Mouse (Mus musculus) stomach, embryonic 16.5 days (tissue): ENCODE results near the gene Cyp2f2. TPM values are rescaled to one million over a fixed set of nuclear protein-coding genes. Genes with fewer than 3 reads are reported as not detected.
A peak's percentile ranks its signal among the peaks of the same experiment; 100 is the strongest.

Experiments
- ATAC-seq: fragments of 200-750 bp; cut with Nextera tagmentation; 2 replicates; pipeline ENCODE4 v1.8.0; 2017; ENCODE audit warnings: moderate number of reproducible peaks, moderate TSS enrichment; ENCODE audit not compliant: insufficient read depth, low FRiP score
- H3K27ac ChIP-seq: fragments of 300-500 bp; sonication (generic); 2 replicates; pipeline ENCODE4 v1.5.1; 2014; ENCODE audit warnings: low read length
- H3K27me3 ChIP-seq: fragments of 300-500 bp; sonication (generic); 2 replicates; pipeline ENCODE4 v1.6.1; 2014; ENCODE audit warnings: low read length, control low read depth, mixed read lengths; ENCODE audit not compliant: control insufficient read depth, insufficient read depth
- H3K36me3 ChIP-seq: fragments of 300-500 bp; sonication (generic); 2 replicates; pipeline ENCODE4 v1.6.1; 2014; ENCODE audit warnings: low read length; ENCODE audit not compliant: control insufficient read depth, insufficient read depth
- H3K4me1 ChIP-seq: fragments of 300-500 bp; sonication (generic); 2 replicates; pipeline ENCODE4 v1.6.1; 2014; ENCODE audit warnings: low read length, control low read depth, mixed read lengths; ENCODE audit not compliant: control insufficient read depth, insufficient read depth
- H3K4me2 ChIP-seq: fragments of 300-500 bp; sonication (generic); 2 replicates; pipeline ENCODE4 v1.6.1; 2014; ENCODE audit warnings: low read depth, low read length, mixed read lengths
- H3K4me3 ChIP-seq: fragments of 300-500 bp; sonication (generic); replicated peaks from 2 replicates; pipeline ENCODE4 v1.5.1; 2014; ENCODE audit warnings: mild to moderate bottlenecking, low read length
- H3K9ac ChIP-seq: fragments of 300-500 bp; sonication (generic); 2 replicates; pipeline ENCODE4 v1.6.1; 2014; ENCODE audit warnings: low read length
- H3K9me3 ChIP-seq: fragments of 300-500 bp; sonication (generic); replicated peaks from 2 replicates; pipeline ENCODE4 v1.6.1; 2016; ENCODE audit warnings: low read length, control low read depth; ENCODE audit not compliant: control insufficient read depth
- WGBS: fragments of 180-500 bp; shearing (Covaris S2); extraction: QIAGEN DNeasy Blood & Tissue Kit; methylation state at CpG from one replicate; pipeline ENCODE4 v1.1.7; 2014; 5-methylcytosine and 5-hydroxymethylcytosine counted together
- polyA plus RNA-seq: library from polyadenylated mRNA; unstranded; fragments of >200 nt; fragmentation: Nextera tagmentation; extraction: Ambion mirVana; gene quantifications from 2 replicates; pipeline ENCODE4 v1.2.1, GENCODE M21; 2015

The Cyp2f2 gene
- polyA plus RNA-seq, 1 experiment from 2014 or later, result 137 TPM

GRCm38 (mm10) chr7:27132588-27132987, 12.9 kb downstream of the Cyp2f2 start:
- Histone ChIP-seq H3K9me3 (no peaks in the 10 kb centered on the region), H3K9ac (peak overlapping the region; percentile 41; the same call in 1 of the 2 replicates), H3K27me3 (no peaks in the 10 kb centered on the region), H3K4me3 (no peak overlapping the region), H3K4me2 (no peak overlapping the region), H3K36me3 (no peaks in the 10 kb centered on the region), H3K4me1 (peaks cover 4% of the 10 kb centered on the region; the same call in 1 of the 2 replicates), H3K27ac (no peak overlapping the region)
- 12% methylated on average over 10 of the region's 10 CpGs for WGBS
- no peak for ATAC-seq

- H3K4me2 ChIP-seq, result no peak overlapping the region
- H3K9ac ChIP-seq, result peak overlapping the region; percentile 41; the same call in 1 of the 2 replicates
- no peaks in the 10 kb centered on the region for H3K27me3 ChIP-seq
- 40% methylated on average over 12 of the region's 12 CpGs for WGBS
- 0 out of 2 replicates have a peak, but pooled peaks have one; percentile 16 for ATAC-seq
- no peak overlapping the region for H3K27ac ChIP-seq
- no peak overlapping the region for H3K4me3 ChIP-seq
- no peaks in the 10 kb centered on the region for H3K9me3 ChIP-seq
- peaks cover 4% of the 10 kb centered on the region; the same call in 1 of the 2 replicates for H3K4me1 ChIP-seq
- H3K36me3 ChIP-seq, result no peaks in the 10 kb centered on the region
Observed at GRCm38 (mm10) chr7:27133156-27133555, 13.4 kb downstream of the Cyp2f2 start.

GRCm38 (mm10) chr7:27133757-27134156, 14.0 kb downstream of the Cyp2f2 start:
- Histone ChIP-seq H3K9me3 (no peaks in the 10 kb centered on the region), H3K4me2 (no peak overlapping the region), H3K27me3 (no peaks in the 10 kb centered on the region), H3K4me3 (no peak overlapping the region), H3K9ac (no peak overlapping the region), H3K27ac (no peak overlapping the region), H3K4me1 (peaks cover 4% of the 10 kb centered on the region; the same call in 1 of the 2 replicates), H3K36me3 (no peaks in the 10 kb centered on the region)
- 72% methylated on average over 4 of the region's 4 CpGs for WGBS
- ATAC-seq, result no peak

GRCm38 (mm10) chr7:27136410-27136996, 16.8 kb downstream of the Cyp2f2 start:
- peaks cover 4% of the 10 kb centered on the region; the same call in 1 of the 2 replicates for H3K4me1 ChIP-seq
- H3K9me3 ChIP-seq, result 0 out of 2 replicates have a peak, but pooled peaks cover 4% of the 10 kb centered on the region
- H3K27ac ChIP-seq, result peak overlapping the region; percentile 60
- peak; percentile 69; the same call in 1 of the 2 replicates for ATAC-seq
- H3K4me3 ChIP-seq, result no peak overlapping the region
- H3K4me2 ChIP-seq, result no peak overlapping the region
- no peaks in the 10 kb centered on the region for H3K27me3 ChIP-seq
- WGBS, result 39% methylated on average over 8 of the region's 8 CpGs
- no peak overlapping the region for H3K9ac ChIP-seq
- H3K36me3 ChIP-seq, result no peaks in the 10 kb centered on the region

- Histone ChIP-seq H3K9ac (peak within 1 kb of the TSS; percentile 11; the same call in 1 of the 2 replicates), H3K4me2 (no peak within 1 kb of the TSS), H3K36me3 (peaks cover 8% of the 10 kb centered on the region), H3K4me1 (0 out of 2 replicates have a peak, but pooled peaks cover 3% of the 10 kb centered on the region), H3K4me3 (no peak within 1 kb of the TSS), H3K27me3 (no peaks in the 10 kb centered on the region), H3K9me3 (no peaks in the 10 kb centered on the region), H3K27ac (peak within 1 kb of the TSS; percentile 90)
- WGBS, result 44% methylated on average over 10 of the region's 10 CpGs
- ATAC-seq, result peak; percentile 86
Observed at GRCm38 (mm10) chr7:27153205-27153764, 33.6 kb downstream of the Cyp2f2 start, which contains the start of gene Cyp2t4. Gene Cyp2t4, plus strand, starts transcription at chr7:27153714.

GRCm38 (mm10) chr7:27156005-27156404, 36.3 kb downstream of the Cyp2f2 start:
- no peak for ATAC-seq
- Histone ChIP-seq H3K27me3 (no peaks in the 10 kb centered on the region), H3K9ac (no peak overlapping the region), H3K4me2 (no peak overlapping the region), H3K4me3 (no peak overlapping the region), H3K9me3 (no peaks in the 10 kb centered on the region), H3K27ac (no peak overlapping the region), H3K36me3 (peaks cover 21% of the 10 kb centered on the region), H3K4me1 (peaks cover 8% of the 10 kb centered on the region)
- WGBS, result 75% methylated on average over 13 of the region's 13 CpGs

GRCm38 (mm10) chr7:27158171-27158570, 38.5 kb downstream of the Cyp2f2 start:
- WGBS, result 93% methylated on average over 9 of the region's 9 CpGs
- no peaks in the 10 kb centered on the region for H3K9me3 ChIP-seq
- H3K27ac ChIP-seq, result no peak overlapping the region
- H3K4me2 ChIP-seq, result no peak overlapping the region
- H3K4me3 ChIP-seq, result no peak overlapping the region
- H3K36me3 ChIP-seq, result peaks cover 21% of the 10 kb centered on the region
- H3K27me3 ChIP-seq, result no peaks in the 10 kb centered on the region
- H3K9ac ChIP-seq, result no peak overlapping the region
- ATAC-seq, result no peak
- peaks cover 28% of the 10 kb centered on the region for H3K4me1 ChIP-seq

- no peak overlapping the region for H3K9ac ChIP-seq
- no peak overlapping the region for H3K4me3 ChIP-seq
- no peak overlapping the region for H3K4me2 ChIP-seq
- H3K4me1 ChIP-seq, result peaks cover 38% of the 10 kb centered on the region
- H3K36me3 ChIP-seq, result peaks cover 21% of the 10 kb centered on the region
- H3K27me3 ChIP-seq, result no peaks in the 10 kb centered on the region
- no peak for ATAC-seq
- WGBS, result 97% methylated on average over 6 of the region's 6 CpGs
- no peaks in the 10 kb centered on the region for H3K9me3 ChIP-seq
- H3K27ac ChIP-seq, result no peak overlapping the region
Observed at GRCm38 (mm10) chr7:27159256-27159655, 39.5 kb downstream of the Cyp2f2 start.

- peak; percentile 87 for ATAC-seq
Observed at GRCm38 (mm10) chr7:27159882-27160281, 40.2 kb downstream of the Cyp2f2 start.

More at GRCm38 (mm10) chr7:27159882-27160281, 40.2 kb downstream of the Cyp2f2 start:
- H3K9me3 ChIP-seq, result no peaks in the 10 kb centered on the region
- H3K4me1 ChIP-seq, result peaks cover 44% of the 10 kb centered on the region
- H3K27ac ChIP-seq, result peak overlapping the region; percentile 1; the same call in 1 of the 2 replicates
- peaks cover 26% of the 10 kb centered on the region for H3K36me3 ChIP-seq
- 15% methylated on average over 8 of the region's 8 CpGs for WGBS
- no peak overlapping the region for H3K4me3 ChIP-seq
- no peak overlapping the region for H3K9ac ChIP-seq
- no peaks in the 10 kb centered on the region for H3K27me3 ChIP-seq
- H3K4me2 ChIP-seq, result no peak overlapping the region
